Mouse (Mus musculus): ENCODE results near the gene Fzd7. TPM values are rescaled to one million over a fixed set of nuclear protein-coding genes. Genes with fewer than 3 reads are reported as not detected.

Fzd7 gene
- polyA plus RNA-seq, 1 experiment from 2014 or later, result 3.0 TPM

DNA sequence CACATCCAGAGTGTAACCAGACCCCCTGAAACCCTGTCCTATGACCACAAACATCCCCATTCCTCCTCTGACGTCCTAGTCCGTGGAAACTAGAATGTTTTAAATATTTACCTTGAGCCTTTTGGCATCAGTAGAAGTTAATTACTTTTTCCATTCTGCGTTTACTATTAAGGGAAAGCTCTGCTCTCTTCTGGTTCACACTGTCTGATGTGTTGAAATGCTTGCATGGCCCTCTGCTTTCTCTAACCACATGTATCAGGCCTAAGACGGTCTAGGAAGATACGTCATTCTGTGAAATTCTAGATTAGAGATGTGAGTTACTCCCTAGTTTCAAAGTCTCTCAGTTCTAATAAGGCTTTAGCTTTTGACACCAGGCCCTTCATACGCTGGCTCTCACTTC, 45.0 kb downstream of the Fzd7 start:
- no peak overlapping the region for H3K4me3 ChIP-seq
- H3K9ac ChIP-seq, result no peak overlapping the region
- no peaks in the 10 kb centered on the region for H3K4me1 ChIP-seq (replicated peaks)
- 72% methylated on average over 6 of the region's 6 CpGs for WGBS
- no peaks in the 10 kb centered on the region for H3K9me3 ChIP-seq (replicated peaks)
- H3K27me3 ChIP-seq, result no peaks in the 10 kb centered on the region
- no peak overlapping the region for H3K4me2 ChIP-seq
- ATAC-seq (replicated peaks; ENCODE audit: insufficient number of reproducible peaks, insufficient read depth, low FRiP score, low read depth), result no peak
- no peaks in the 10 kb centered on the region for H3K36me3 ChIP-seq
- no peak overlapping the region for H3K27ac ChIP-seq

DNA sequence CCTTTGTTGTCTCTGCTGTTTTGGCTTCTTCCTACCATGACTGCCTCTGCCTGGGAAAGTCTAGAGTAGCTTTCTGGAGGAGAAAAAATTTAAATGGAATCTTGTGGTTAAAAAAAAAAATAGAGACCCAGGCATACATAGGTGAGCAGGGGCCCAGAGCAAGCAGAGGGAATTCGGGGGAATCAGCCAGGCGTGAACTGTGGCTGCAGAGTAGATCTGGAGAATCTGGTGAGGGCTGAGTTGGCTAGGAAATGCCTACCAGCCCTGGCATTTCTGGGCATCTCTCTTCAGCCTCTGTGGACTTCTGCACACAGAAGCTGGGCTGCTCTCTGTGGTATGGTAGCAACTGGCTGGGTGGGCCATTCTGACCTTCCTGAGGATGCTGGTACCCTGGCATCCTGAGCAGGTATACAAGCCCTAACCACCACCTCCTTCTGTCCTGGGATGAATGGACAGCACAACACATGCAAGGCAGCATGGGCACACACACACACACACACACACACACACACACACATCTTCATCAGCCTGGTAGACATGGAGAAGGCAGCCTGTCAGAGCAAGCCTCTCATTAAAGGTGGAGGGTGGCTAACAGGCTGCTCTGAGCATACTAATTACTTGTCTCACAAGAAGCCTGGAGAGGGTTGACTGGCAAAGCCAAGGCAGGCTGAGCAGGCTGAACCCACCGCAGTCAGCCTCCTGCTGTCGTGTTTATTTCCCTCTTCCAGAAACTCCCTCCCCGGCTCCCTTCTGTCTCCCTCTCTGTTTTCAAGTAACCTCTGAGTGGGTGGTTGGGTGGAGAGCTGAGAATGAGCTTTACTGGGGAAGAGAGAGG, 53.0 kb downstream of the Fzd7 start:
- Histone ChIP-seq H3K9ac (no peak overlapping the region), H3K27ac (no peak overlapping the region), H3K27me3 (no peaks in the 10 kb centered on the region), H3K9me3 (replicated peaks) (no peaks in the 10 kb centered on the region), H3K4me2 (no peak overlapping the region), H3K4me1 (replicated peaks) (no peaks in the 10 kb centered on the region), H3K4me3 (no peak overlapping the region), H3K36me3 (no peaks in the 10 kb centered on the region)
- ATAC-seq (replicated peaks; ENCODE audit: insufficient number of reproducible peaks, insufficient read depth, low FRiP score, low read depth), result no peak
- 36% methylated on average over 5 of the region's 5 CpGs for WGBS

Other genes starting within 250 kb of the Fzd7 start
- gene Als2, start 245.2 kb upstream of the Fzd7 start, polyA plus RNA-seq (2015; fragmentation: Nextera tagmentation; extraction: Ambion mirVana), result 5.0 and 7.4 TPM in 2 replicates
- 0.32 and 0.57 TPM in 2 replicates for gene Cdk15, start 225.5 kb upstream of the Fzd7 start, polyA plus RNA-seq (2015; fragmentation: Nextera tagmentation; extraction: Ambion mirVana)
- 0.33 and 0.34 TPM in 2 replicates for gene Gm973, start 33.8 kb downstream of the Fzd7 start, polyA plus RNA-seq (2015; fragmentation: Nextera tagmentation; extraction: Ambion mirVana)
- gene Sumo1, start 188.4 kb downstream of the Fzd7 start, polyA plus RNA-seq (2015; fragmentation: Nextera tagmentation; extraction: Ambion mirVana), result 214 and 215 TPM in 2 replicates
- 130 and 134 TPM in 2 replicates for gene Nop58, start 202.5 kb downstream of the Fzd7 start, polyA plus RNA-seq (2015; fragmentation: Nextera tagmentation; extraction: Ambion mirVana)